Mouse (Mus musculus) naive thymus-derived CD4-positive, alpha-beta T cell, adult 2 months (primary cell): ENCODE measurements around the gene Pla2g1b.

Experiments used
- DNase-seq: peaks from one replicate; pipeline ENCODE4 v3.0.0-alpha.2; 2011; ENCODE audit warnings: low read depth

Gene Pla2g1b

GRCm38 (mm10) chr5:115447108-115447507 is 19.0 kb upstream of the Pla2g1b start:
- no peak for DNase-seq

GRCm38 (mm10) chr5:115449247-115449646 is 16.8 kb upstream of the Pla2g1b start:
- no peak for DNase-seq

- no peak for DNase-seq
These were observed 15.4 kb upstream of the Pla2g1b start for GRCm38 (mm10) chr5:115450410-115451317.

GRCm38 (mm10) chr5:115454422-115455090 is 11.5 kb upstream of the Pla2g1b start:
- DNase-seq, result no peak

GRCm38 (mm10) chr5:115455838-115456237 is 10.2 kb upstream of the Pla2g1b start:
- DNase-seq, result no peak

GRCm38 (mm10) chr5:115458918-115459317 is 7.1 kb upstream of the Pla2g1b start:
- no peak for DNase-seq

GRCm38 (mm10) chr5:115464408-115465115 is 1.5 kb upstream of the Pla2g1b start:
- DNase-seq, result no peak

- DNase-seq, result no peak
These were observed 3.7 kb downstream of the Pla2g1b start for GRCm38 (mm10) chr5:115469791-115470190.

- peak; percentile 78 for DNase-seq
These were observed 4.9 kb downstream of the Pla2g1b start for GRCm38 (mm10) chr5:115470766-115471531.

GRCm38 (mm10) chr5:115473191-115473590 is 7.1 kb downstream of the Pla2g1b start:
- no peak for DNase-seq

- DNase-seq, result peak; percentile 60
These were observed 8.2 kb downstream of the Pla2g1b start for GRCm38 (mm10) chr5:115474174-115474828.

GRCm38 (mm10) chr5:115475337-115476106 is 9.5 kb downstream of the Pla2g1b start:
- DNase-seq, result peak; percentile 59

- DNase-seq, result no peak
These were observed 10.2 kb downstream of the Pla2g1b start for GRCm38 (mm10) chr5:115476107-115476727.

GRCm38 (mm10) chr5:115479561-115479960 is 13.5 kb downstream of the Pla2g1b start:
- no peak for DNase-seq

GRCm38 (mm10) chr5:115480101-115480500 is 14.0 kb downstream of the Pla2g1b start:
- no peak for DNase-seq

GRCm38 (mm10) chr5:115482390-115483265 is 16.6 kb downstream of the Pla2g1b start:
- DNase-seq, result peak; percentile 1

- DNase-seq, result no peak
These were observed 17.3 kb downstream of the Pla2g1b start for GRCm38 (mm10) chr5:115483385-115483784.

GRCm38 (mm10) chr5:115483947-115484920 is 18.2 kb downstream of the Pla2g1b start, which contains the start of gene Sirt4:
Gene Sirt4, minus strand, starts transcription at chr5:115484725.
- peak; percentile 94 for DNase-seq
